ENCODE assay signal across 9 mouse cellular contexts in the genomic region with DNA sequence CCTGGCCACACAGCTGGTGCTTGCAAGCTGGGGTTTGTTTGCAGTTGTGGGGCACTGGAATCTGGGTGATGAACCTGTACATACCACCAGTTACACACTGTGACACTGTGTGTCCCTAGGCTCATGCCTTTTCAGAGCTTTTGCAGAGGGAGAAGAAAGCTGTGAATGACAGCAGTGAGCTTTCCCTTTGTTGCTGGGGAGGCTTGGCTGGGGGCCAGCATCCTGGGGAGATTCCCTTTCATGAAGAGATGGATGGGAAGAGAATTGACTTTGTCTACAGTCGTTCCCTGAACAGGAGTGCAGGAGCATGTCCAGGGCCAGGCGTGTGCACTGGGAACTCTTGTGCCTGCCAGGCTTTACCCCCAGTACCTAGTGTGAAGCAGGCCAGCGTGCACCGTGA. TPM values are rescaled to one million over a fixed set of nuclear protein-coding genes. Genes with fewer than 3 reads are reported as not detected.
DNase-seq lines count a peak whose midpoint lies in the region; ATAC-seq and TF ChIP-seq lines count a peak whose summit lies in the region.
"Had no signal": no experiment of that assay in that cellular context is flagged by ENCODE, and none has a peak within 500 bp of the region (broad histone marks: within the 10 kb centered on the region; RNA-seq: fewer than 3 reads in every experiment).

No protein-coding gene starts in this region.

- TF ChIP-seq CTCF in intestine, postnatal 0 days (IDR thresholded peaks at IDR 0.05; ENCODE audit: low read depth), result no peak

- no peak overlapping the region for H3K4me3 ChIP-seq in intestine, embryonic 16.5 days (ENCODE audit: low read length)
- H3K4me3 ChIP-seq in intestine, postnatal 0 days (ENCODE audit: low read depth, low read length), result no peak overlapping the region
- H3K4me3 ChIP-seq: limb, embryonic 13.5 days had no signal

- H3K36me3 ChIP-seq in intestine, embryonic 16.5 days (ENCODE audit: control insufficient read depth, insufficient read depth, low read length), result no peaks in the 10 kb centered on the region
- no peaks in the 10 kb centered on the region for H3K36me3 ChIP-seq in intestine, postnatal 0 days (ENCODE audit: control insufficient read depth, insufficient read depth)
- H3K36me3 ChIP-seq: limb, embryonic 13.5 days had no signal

- H3K9ac ChIP-seq in intestine, embryonic 16.5 days (ENCODE audit: low read depth, low read length), result 0 out of 2 replicates have a peak overlapping the region, but pooled peaks have one; percentile 14
- H3K9ac ChIP-seq in intestine, postnatal 0 days (ENCODE audit: low read depth, low read length), result no peak overlapping the region
- H3K9ac ChIP-seq: limb, embryonic 13.5 days had no signal

- no peak for ATAC-seq in intestine, embryonic 16.5 days
- ATAC-seq in intestine, postnatal 0 days, result no peak

- peaks cover 10% of the 10 kb centered on the region; the same call in 1 of the 2 replicates for H3K4me1 ChIP-seq in intestine, embryonic 16.5 days (ENCODE audit: control insufficient read depth, insufficient read depth, low read length)
- H3K4me1 ChIP-seq in intestine, postnatal 0 days (replicated peaks; ENCODE audit: control insufficient read depth, insufficient read depth, low read length), result no peaks in the 10 kb centered on the region
- H3K4me1 ChIP-seq: limb, embryonic 13.5 days had no signal

- H3K9me3 ChIP-seq in intestine, embryonic 16.5 days (ENCODE audit: control insufficient read depth, low read length), result no peaks in the 10 kb centered on the region
- no peaks in the 10 kb centered on the region for H3K9me3 ChIP-seq in intestine, postnatal 0 days (ENCODE audit: control insufficient read depth)
- H3K9me3 ChIP-seq: limb, embryonic 13.5 days had no signal

- no peak overlapping the region for H3K4me2 ChIP-seq in intestine, embryonic 16.5 days (ENCODE audit: low read depth, low read length)
- no peak overlapping the region for H3K4me2 ChIP-seq in intestine, postnatal 0 days (replicated peaks; ENCODE audit: low read depth)
- H3K4me2 ChIP-seq: limb, embryonic 13.5 days had no signal

- H3K27me3 ChIP-seq in intestine, embryonic 16.5 days (replicated peaks; ENCODE audit: control insufficient read depth, insufficient read depth, low read length), result no peaks in the 10 kb centered on the region
- H3K27me3 ChIP-seq in intestine, postnatal 0 days (replicated peaks; ENCODE audit: control insufficient read depth, insufficient read depth, low read length), result no peaks in the 10 kb centered on the region
- H3K27me3 ChIP-seq: limb, embryonic 13.5 days had no signal

- H3K27ac ChIP-seq in intestine, embryonic 16.5 days (ENCODE audit: low read length), result no peak overlapping the region
- H3K27ac ChIP-seq in intestine, postnatal 0 days (ENCODE audit: low read depth, low read length), result no peak overlapping the region
- H3K27ac ChIP-seq: limb, embryonic 13.5 days had no signal

- peak; percentile 50 to 70 for DNase-seq in adrenal gland, postnatal 36 days
- DNase-seq in cerebellum, postnatal 4 days (ENCODE audit: low spot score in 2 of 2), result peak; percentile 47 to 67
- DNase-seq in layer of hippocampus, adult 9-11 months, result peak; percentile 48
- DNase-seq in thymus, postnatal 4 days, result no peak
- DNase-seq in testis, postnatal 14 days (ENCODE audit: low spot score), result no peak
- DNase-seq in liver, result no peak

- WGBS in intestine, embryonic 16.5 days, result 49% methylated on average over 4 of the region's 4 CpGs
- WGBS in intestine, postnatal 0 days, result 58% methylated on average over 4 of the region's 4 CpGs

RNA-seq across cellular contexts. Expression of a gene that starts 6.5 kb away (rescaled TPM):
- 9.2 and 12.4 TPM in 2 replicates for polyA plus RNA-seq in intestine, embryonic 16.5 days (2015; fragmentation: Nextera tagmentation; extraction: Ambion mirVana)
- 5.4 and 6.8 TPM in 2 replicates for polyA plus RNA-seq in intestine, postnatal 0 days (2015; fragmentation: Nextera tagmentation; extraction: Ambion mirVana)
- 10 to 100 TPM in 1 of 2 experiments, 1 to 10 TPM in 1; 4.9 to 10.9 TPM for total RNA-seq in adrenal gland, postnatal 36 days (2021)

Comparison
In these comparisons a context has a peak if more than half of its experiments do, and no peak if none do; other contexts are left out.
1. DNase-seq: peak in adrenal gland, postnatal 36 days (2 of 2), cerebellum, postnatal 4 days (2 of 2) and layer of hippocampus, adult 9-11 months (single experiment); none in thymus, postnatal 4 days (single experiment), testis, postnatal 14 days (single experiment) and liver (single experiment).